Mouse (Mus musculus) liver, adult 2 months (tissue): ENCODE results near the gene Ubash3a.

Experiments used
- CTCF ChIP-seq: fragments of 200-500 bp; IDR thresholded peaks from 2 replicates; pipeline ENCODE4 v1.5.1; 2011; ENCODE audit warnings: low read depth, low read length, control low read depth
- POLR2A ChIP-seq: fragments of 200-500 bp; IDR thresholded peaks from 2 replicates; pipeline ENCODE4 v1.6.1; 2011; ENCODE audit warnings: low read length, control low read depth; ENCODE audit not compliant: insufficient read depth; ENCODE audit errors: extremely low read depth

- TF ChIP-seq CTCF (no peak), POLR2A (no peak)
Measured at GRCm38 (mm10) chr17:31198877-31199276, 8.8 kb upstream of the Ubash3a start, which contains the start of gene Tmprss3.
